Mouse (Mus musculus): ENCODE data around the gene Aldh1l1. TPM values are rescaled to one million over a fixed set of nuclear protein-coding genes. Genes with fewer than 3 reads are reported as not detected.

Gene Aldh1l1
- polyA plus RNA-seq, 1 experiment: 53.6 TPM

DNA sequence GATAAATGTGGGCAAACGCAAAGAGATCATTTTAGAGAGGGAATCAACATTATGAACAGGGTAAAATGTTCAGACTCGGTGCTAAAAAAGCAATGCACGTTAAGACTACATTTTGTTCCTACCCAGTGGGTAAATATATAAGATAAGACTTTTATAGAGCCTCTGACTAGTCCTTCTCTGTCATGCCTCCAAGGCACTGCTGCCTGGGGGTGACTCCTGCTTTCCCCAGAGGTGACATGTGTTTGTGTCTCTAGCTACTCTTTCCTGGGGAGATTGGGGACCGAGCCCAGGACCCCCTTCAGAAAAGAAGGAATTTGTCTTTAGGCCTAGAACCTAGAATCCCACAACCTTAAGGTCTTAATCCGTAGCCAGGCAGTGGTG, 137.2 kb downstream of the Aldh1l1 start:
- TF ChIP-seq POLR2A (IDR thresholded peaks at IDR 0.05; ENCODE audit: low read depth, low read length): no peak
- no peak for TF ChIP-seq CTCF (IDR thresholded peaks at IDR 0.05; ENCODE audit: extremely low read depth, insufficient read length, insufficient replicate concordance, low read depth, low read length)
- H3K27ac ChIP-seq (ENCODE audit: insufficient read depth, low read depth, low read length): no peak overlapping the region
- no peaks in the 10 kb centered on the region for H3K4me1 ChIP-seq (ENCODE audit: control insufficient read depth, insufficient read depth, insufficient read length, low read length)
- WGBS: 44% methylated on average over 5 of the region's 5 CpGs
- no peaks in the 10 kb centered on the region for H3K36me3 ChIP-seq (ENCODE audit: control insufficient read depth, insufficient read depth, low read length)
- H3K4me3 ChIP-seq (ENCODE audit: low read depth, low read length): no peak overlapping the region
- H3K27me3 ChIP-seq (ENCODE audit: control insufficient read depth, insufficient read depth, low read length): no peaks in the 10 kb centered on the region

DNA sequence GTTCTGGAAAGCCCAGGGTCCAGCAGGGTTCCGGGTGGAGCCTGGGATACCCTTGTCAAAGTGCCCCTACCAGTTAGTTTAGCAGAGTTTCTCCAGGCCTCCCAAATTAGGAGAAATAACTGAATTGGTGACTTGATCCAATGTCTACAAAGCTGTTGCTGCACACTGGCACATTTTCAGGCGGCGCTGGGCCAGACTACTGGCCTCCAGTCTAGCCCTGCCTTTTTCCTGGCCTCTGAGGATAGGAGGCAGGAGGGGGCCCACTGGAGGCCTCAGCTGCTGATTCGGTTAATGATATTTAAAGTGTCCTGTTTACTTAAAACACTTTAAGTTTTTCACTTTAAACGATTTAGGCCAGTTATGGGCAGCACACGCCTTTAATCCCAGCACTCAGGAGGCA, 138.0 kb downstream of the Aldh1l1 start:
- Histone ChIP-seq H3K36me3 (ENCODE audit: control insufficient read depth, insufficient read depth, low read length) (no peaks in the 10 kb centered on the region), H3K27me3 (ENCODE audit: control insufficient read depth, insufficient read depth, low read length) (no peaks in the 10 kb centered on the region), H3K27ac (ENCODE audit: insufficient read depth, low read depth, low read length) (no peak overlapping the region), H3K4me1 (ENCODE audit: control insufficient read depth, insufficient read depth, insufficient read length, low read length) (no peaks in the 10 kb centered on the region), H3K4me3 (ENCODE audit: low read depth, low read length) (no peak overlapping the region)
- 69% methylated on average over 6 of the region's 6 CpGs for WGBS
- TF ChIP-seq CTCF (IDR thresholded peaks at IDR 0.05; ENCODE audit: extremely low read depth, insufficient read length, insufficient replicate concordance, low read depth, low read length): no peak
- no peak for TF ChIP-seq POLR2A (IDR thresholded peaks at IDR 0.05; ENCODE audit: low read depth, low read length)

DNA sequence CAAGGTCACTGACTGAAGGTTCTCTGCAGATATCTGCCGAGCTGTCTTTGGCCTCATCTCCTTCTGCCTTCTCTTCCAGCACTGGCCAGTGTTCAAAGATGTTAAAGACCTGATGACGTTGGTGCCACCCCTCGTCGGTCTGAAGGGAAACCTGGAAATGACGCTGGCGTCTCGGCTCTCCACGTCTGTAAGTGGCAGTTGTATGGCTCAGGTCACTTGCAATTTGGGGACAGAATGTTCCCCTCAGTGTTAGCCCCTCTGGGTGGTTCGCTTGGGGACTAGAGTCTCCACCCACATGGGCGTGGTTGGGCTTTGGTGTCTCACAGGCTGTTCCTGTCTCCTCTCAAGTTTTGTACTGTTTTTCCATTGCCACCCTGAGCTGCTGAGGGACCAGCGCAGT, 138.5 kb downstream of the Aldh1l1 start:
- H3K27me3 ChIP-seq (ENCODE audit: control insufficient read depth, insufficient read depth, low read length): no peaks in the 10 kb centered on the region
- no peak overlapping the region for H3K4me3 ChIP-seq (ENCODE audit: low read depth, low read length)
- H3K27ac ChIP-seq (ENCODE audit: insufficient read depth, low read depth, low read length): no peak overlapping the region
- no peaks in the 10 kb centered on the region for H3K4me1 ChIP-seq (ENCODE audit: control insufficient read depth, insufficient read depth, insufficient read length, low read length)
- 81% methylated on average over 11 of the region's 11 CpGs for WGBS
- TF ChIP-seq CTCF (IDR thresholded peaks at IDR 0.05; ENCODE audit: extremely low read depth, insufficient read length, insufficient replicate concordance, low read depth, low read length) (no peak), POLR2A (IDR thresholded peaks at IDR 0.05; ENCODE audit: low read depth, low read length) (no peak)
- no peaks in the 10 kb centered on the region for H3K36me3 ChIP-seq (ENCODE audit: control insufficient read depth, insufficient read depth, low read length)

DNA sequence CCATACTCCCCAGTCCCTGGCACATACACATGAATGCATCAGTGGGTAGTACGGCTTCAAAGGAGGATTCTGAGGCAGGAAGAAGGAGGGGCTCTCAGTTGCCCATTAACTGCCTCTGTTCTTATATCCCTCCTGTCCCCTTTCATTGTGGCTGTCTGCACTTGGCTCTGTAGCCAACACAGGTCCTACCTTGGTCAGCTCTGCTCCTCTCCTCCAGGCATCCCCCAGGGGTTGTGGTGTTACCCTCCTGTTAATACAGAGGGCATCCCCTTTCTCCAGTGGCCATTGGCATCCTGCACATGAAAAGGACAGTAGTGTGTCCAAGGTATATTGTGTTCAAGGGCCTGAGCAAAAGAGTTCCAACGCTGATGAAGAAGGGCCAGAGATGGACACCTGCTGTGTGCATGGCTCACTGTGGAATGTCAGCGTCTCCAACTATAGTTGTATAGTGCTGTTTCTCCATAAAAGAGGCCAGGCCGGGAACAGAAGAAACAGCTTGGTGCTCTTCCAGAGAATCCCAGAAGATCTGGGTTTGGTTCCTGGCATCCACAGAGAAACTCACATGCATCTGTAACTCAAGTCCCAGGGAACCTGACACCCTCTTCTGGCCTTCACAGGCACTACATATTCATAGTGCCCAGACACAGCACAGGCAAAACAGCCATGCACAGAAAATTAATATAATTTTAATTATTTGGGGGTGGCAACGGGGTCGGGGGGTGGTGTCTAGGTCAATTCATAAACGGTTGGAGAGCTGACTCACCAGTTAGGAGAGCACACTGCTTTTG, 139.2 kb downstream of the Aldh1l1 start:
- 90% methylated on average over 7 of the region's 7 CpGs for WGBS
- H3K27ac ChIP-seq (ENCODE audit: insufficient read depth, low read depth, low read length): no peak overlapping the region
- TF ChIP-seq POLR2A (IDR thresholded peaks at IDR 0.05; ENCODE audit: low read depth, low read length) (no peak), CTCF (IDR thresholded peaks at IDR 0.05; ENCODE audit: extremely low read depth, insufficient read length, insufficient replicate concordance, low read depth, low read length) (no peak)
- no peaks in the 10 kb centered on the region for H3K4me1 ChIP-seq (ENCODE audit: control insufficient read depth, insufficient read depth, insufficient read length, low read length)
- H3K27me3 ChIP-seq (ENCODE audit: control insufficient read depth, insufficient read depth, low read length): no peaks in the 10 kb centered on the region
- H3K36me3 ChIP-seq (ENCODE audit: control insufficient read depth, insufficient read depth, low read length): no peaks in the 10 kb centered on the region
- no peak overlapping the region for H3K4me3 ChIP-seq (ENCODE audit: low read depth, low read length)

DNA sequence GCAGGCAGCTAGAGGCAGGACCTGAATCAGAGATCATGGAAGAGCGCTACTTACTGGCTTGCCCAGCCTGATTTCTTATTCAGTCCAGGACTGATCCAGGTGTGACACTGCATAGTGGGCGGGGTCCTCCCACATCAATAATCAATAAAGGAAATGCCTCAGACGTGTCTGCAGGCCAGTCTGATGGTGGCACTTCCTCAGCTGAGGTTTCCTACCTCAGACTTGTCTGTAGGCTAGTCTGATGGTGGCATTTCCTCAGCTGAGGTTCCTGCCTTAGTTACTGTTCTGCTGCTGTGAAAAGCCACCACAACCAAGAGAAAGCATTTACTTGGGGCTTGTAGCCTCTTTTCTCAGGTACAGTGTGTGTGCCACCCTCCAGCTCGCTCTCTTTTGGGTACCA, 141.3 kb downstream of the Aldh1l1 start:
- 77% methylated on average over 4 of the region's 4 CpGs for WGBS
- Histone ChIP-seq H3K4me1 (ENCODE audit: control insufficient read depth, insufficient read depth, insufficient read length, low read length) (no peaks in the 10 kb centered on the region), H3K27me3 (ENCODE audit: control insufficient read depth, insufficient read depth, low read length) (no peaks in the 10 kb centered on the region), H3K36me3 (ENCODE audit: control insufficient read depth, insufficient read depth, low read length) (no peaks in the 10 kb centered on the region), H3K27ac (ENCODE audit: insufficient read depth, low read depth, low read length) (no peak overlapping the region), H3K4me3 (ENCODE audit: low read depth, low read length) (no peak overlapping the region)
- TF ChIP-seq POLR2A (IDR thresholded peaks at IDR 0.05; ENCODE audit: low read depth, low read length) (no peak), CTCF (IDR thresholded peaks at IDR 0.05; ENCODE audit: extremely low read depth, insufficient read length, insufficient replicate concordance, low read depth, low read length) (no peak)

DNA sequence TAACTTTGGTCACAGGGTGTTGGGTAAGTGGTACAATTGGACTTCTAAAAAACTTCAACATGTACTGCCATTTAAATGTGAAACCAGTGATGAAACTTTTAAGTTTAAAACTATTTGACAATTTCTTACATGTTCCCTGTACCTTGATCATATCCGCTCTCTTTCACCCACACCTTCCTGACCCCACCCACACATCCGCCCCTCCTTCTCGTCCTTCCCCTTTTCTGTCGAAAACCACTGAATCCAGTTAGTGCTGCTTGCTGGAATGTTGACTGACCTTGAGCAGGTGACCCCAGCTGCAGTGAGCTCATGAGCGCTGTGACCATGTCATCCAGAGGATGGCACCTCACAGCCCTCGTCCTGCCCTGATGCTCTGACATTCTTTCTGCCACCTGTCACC, 143.3 kb downstream of the Aldh1l1 start:
- H3K4me1 ChIP-seq (ENCODE audit: control insufficient read depth, insufficient read depth, insufficient read length, low read length): no peaks in the 10 kb centered on the region
- 76% methylated on average over 6 of the region's 6 CpGs for WGBS
- H3K4me3 ChIP-seq (ENCODE audit: low read depth, low read length): no peak overlapping the region
- no peaks in the 10 kb centered on the region for H3K27me3 ChIP-seq (ENCODE audit: control insufficient read depth, insufficient read depth, low read length)
- H3K27ac ChIP-seq (ENCODE audit: insufficient read depth, low read depth, low read length): no peak overlapping the region
- TF ChIP-seq CTCF (IDR thresholded peaks at IDR 0.05; ENCODE audit: extremely low read depth, insufficient read length, insufficient replicate concordance, low read depth, low read length): no peak
- no peak for TF ChIP-seq POLR2A (IDR thresholded peaks at IDR 0.05; ENCODE audit: low read depth, low read length)
- no peaks in the 10 kb centered on the region for H3K36me3 ChIP-seq (ENCODE audit: control insufficient read depth, insufficient read depth, low read length)

DNA sequence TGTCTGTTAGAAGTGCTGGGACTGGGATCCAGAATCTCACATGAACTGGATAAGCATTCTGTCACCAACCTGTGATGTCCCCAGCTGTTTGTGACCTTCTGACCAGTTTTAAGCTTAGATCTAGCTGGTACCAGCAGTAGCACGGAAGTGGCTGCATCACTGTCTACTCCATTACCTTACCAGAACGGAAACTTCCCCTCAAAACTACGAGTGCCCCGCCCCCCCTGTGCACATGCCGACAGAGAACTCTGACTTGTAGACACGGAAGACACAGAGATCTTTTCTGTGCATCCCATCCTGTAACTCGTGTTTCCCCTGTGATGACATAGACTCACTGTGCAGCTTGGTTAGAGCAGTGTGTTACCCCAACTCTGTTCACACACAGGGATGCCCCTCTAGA, 144.2 kb downstream of the Aldh1l1 start:
- H3K36me3 ChIP-seq (ENCODE audit: control insufficient read depth, insufficient read depth, low read length): no peaks in the 10 kb centered on the region
- no peak overlapping the region for H3K27ac ChIP-seq (ENCODE audit: insufficient read depth, low read depth, low read length)
- 89% methylated on average over 7 of the region's 7 CpGs for WGBS
- TF ChIP-seq CTCF (IDR thresholded peaks at IDR 0.05; ENCODE audit: extremely low read depth, insufficient read length, insufficient replicate concordance, low read depth, low read length): no peak
- no peak for TF ChIP-seq POLR2A (IDR thresholded peaks at IDR 0.05; ENCODE audit: low read depth, low read length)
- H3K4me3 ChIP-seq (ENCODE audit: low read depth, low read length): no peak overlapping the region
- no peaks in the 10 kb centered on the region for H3K4me1 ChIP-seq (ENCODE audit: control insufficient read depth, insufficient read depth, insufficient read length, low read length)
- no peaks in the 10 kb centered on the region for H3K27me3 ChIP-seq (ENCODE audit: control insufficient read depth, insufficient read depth, low read length)
